Mouse (Mus musculus) layer of hippocampus, postnatal 10 days (tissue): ENCODE measurements at regions not wholly inside any gene's neighbourhood (a gene's known extent, or its start where the extent isn't known, plus 50 kb on each side); places are given as distances from the start of the nearest gene placed in this dataset.

Source experiments
- DNase-seq, 2 experiments: peaks; one replicate each; pipeline ENCODE4 v3.0.0; 2021; ENCODE audit warnings: low spot score in 2 of 2

DNA sequence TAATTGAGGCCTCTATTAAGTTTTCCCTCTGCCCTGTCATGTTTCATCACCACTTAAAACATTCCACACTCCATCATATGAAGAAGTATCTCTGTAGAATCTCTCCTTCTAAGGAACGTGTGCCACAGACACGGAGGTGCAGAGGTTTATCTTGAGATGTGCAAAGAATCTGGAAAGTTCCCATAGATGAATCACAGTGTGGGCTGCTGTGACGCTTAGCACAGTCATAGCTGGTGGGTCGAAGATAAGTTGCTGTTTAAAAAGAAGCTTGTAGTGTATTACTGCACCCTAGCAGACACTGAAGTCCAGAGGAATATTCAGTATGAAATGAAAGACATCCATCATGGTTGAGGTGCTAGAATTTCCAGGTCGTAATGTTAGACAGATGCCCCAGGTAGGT, 179.9 kb upstream of the 4930583I09Rik start:
- DNase-seq, result no peak

DNA sequence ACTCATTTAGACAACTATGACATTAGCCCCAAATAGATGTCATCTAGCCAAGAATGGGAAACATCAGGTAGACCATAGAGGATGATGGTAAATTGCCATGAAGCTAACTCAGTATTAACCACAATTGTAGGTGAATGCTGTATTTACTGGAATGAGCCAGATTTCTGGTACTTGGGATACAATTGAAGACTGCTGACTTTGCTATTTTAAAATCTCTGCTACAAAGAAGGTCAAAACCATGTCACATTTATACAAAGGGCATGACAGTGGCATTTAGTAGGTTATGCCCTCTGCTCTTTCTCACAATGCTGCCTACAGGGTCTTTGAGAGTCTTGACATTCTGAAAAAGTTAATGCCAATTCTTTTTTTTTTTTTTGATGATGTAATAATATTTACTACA, 178.8 kb upstream of the 4930583I09Rik start:
- no peak for DNase-seq

DNA sequence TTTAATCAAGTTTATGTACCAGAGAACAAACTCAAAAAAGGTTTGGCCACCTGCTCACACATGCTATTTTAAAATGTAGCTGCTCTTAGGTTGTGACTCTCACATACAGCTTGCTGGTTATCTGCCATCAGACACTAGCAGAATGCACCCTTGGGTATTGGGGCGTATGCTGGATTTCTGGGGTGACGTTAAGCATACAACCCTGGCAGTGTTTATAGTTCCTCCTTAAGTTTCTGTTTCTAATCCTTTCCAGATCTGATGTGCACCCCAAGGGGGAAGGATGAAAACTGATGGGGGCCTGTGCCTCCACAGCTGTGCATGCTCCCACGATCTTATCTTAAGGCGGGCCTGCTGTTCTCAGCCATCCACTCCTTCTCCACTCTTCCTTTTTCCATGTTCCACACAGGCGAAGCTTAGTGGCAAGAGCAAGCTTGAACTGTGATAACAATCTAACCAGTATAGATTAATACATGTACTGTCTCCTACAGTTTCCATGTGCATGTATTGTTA, 164.8 kb upstream of the 4930583I09Rik start:
- DNase-seq, result no peak

DNA sequence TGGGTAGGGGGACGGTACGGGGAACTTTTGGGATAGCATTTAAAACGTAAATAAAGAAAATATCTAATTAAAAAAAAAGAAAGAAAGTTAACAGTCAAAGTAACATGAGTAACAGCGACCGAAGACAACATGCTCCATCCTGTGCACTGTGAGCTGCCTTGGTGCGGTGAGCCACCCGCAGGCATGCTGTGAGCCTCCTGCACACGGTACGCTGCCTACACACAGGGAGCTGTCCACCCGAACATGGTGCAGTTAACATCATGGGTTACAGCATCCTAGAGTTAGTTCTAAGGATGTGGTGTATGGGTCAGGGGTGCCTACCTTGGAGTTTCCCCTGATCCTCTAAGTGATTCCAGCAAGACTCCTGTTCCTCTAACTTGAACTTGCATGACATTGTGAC, 158.6 kb upstream of the 4930583I09Rik start:
- no peak for DNase-seq

DNA sequence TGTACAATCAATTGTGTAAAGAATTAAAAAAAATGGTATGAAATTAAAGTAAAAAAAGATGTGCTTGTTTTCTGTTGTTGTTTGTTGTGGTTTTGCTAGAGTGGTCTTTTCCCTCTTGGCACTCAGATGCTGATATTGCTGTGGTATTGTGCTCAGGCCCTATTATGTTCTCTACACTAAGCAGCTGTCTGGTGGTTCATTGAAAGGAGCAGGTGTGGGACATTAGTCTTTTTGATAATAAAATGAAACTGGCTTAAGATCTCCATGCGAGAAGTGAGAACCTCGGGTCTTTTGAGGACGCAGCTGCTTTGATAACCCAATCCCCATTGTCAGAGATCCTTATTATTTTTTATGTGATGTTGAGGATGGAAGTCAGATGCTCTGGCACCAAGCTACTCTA, 155.4 kb upstream of the 4930583I09Rik start:
- no peak for DNase-seq

DNA sequence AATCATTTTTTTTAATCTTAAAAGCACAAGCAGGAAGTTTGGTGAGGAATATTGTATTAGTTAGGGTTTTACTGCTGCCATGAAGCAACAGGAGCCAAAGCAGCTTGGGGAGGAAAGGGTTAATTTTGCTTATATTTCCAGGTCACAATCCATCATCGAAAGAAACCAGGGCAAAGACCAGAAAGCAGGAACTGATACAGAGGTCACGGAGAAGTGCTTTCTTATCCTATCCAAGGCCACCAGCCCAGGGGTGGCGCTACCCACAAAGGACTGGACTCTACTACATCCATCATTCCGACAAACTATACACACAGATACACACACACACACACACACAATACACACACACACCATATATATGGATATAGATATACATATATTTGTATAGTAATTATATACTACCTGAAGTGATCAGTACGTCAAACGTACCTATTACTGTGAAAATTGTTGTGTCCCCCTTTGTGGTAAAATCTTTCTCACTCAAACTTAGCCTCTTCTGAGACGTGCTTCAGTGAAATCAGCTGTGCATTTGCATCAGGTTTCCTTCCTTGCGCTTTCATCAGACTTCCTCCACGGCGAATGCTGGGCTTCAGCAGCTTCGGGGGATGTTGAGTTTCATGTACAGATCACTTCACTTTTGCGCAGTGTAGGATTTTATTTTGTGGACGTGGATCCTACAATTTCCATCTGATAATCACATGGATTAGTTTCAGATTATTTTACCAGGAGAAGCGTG, 148.6 kb upstream of the 4930583I09Rik start:
- DNase-seq, result no peak

DNA sequence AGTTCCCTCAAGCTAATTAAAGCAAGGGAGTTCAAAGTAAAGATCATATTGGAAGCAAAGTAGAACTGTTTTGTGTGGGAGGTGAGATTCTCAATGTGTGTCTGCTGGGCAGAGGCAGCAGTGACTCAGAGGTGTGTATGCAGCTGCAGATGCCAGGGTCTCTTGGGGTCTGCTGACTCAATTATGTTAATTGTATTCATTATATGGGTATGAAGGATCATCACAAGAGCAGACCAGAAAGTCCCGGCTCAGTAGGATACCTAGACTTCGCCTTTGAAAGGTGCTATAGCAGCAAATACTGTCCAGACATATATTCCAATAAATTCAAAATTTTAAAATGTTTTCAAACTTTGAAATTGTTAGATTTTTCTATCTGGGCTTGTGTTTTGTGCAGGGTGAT, 147.6 kb upstream of the 4930583I09Rik start:
- no peak for DNase-seq

DNA sequence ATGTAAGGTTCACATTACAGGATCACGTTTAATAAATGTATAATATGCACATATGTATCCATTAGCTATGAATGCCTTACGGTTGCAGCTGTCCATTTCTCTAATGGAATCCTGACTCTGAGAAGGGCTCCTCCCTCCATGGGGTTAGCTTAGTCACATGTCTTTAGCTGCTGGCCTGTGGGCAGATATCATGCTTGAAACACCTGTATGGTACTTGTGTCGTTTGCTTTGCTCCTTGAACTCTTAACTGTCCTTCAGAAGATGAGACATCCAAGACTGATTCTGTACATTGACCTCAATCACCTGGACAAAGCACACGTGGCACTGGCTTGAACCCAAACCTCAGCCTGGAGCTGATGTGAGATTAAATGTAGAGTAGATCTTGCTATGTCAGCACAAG, 128.3 kb upstream of the 4930583I09Rik start:
- DNase-seq, result no peak

DNA sequence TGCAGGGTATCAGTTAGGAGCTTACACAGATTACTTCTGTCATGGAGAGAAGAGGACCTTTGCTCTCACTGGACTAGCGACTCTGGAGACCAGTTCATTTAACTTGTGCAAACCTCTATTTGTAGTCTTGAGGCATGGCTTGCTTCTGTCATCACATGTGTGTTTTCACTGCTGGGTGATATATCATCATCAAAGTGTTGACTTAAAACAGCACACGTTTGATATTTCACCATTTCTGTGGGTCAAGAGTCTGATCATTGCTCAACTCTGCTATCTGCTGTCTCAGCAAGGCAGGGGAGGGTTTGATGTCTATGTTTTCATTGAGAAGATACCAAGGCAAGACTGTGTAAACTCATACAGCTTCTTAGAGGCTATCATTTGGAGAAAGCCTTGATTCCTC, 126.0 kb upstream of the 4930583I09Rik start:
- DNase-seq, result no peak

DNA sequence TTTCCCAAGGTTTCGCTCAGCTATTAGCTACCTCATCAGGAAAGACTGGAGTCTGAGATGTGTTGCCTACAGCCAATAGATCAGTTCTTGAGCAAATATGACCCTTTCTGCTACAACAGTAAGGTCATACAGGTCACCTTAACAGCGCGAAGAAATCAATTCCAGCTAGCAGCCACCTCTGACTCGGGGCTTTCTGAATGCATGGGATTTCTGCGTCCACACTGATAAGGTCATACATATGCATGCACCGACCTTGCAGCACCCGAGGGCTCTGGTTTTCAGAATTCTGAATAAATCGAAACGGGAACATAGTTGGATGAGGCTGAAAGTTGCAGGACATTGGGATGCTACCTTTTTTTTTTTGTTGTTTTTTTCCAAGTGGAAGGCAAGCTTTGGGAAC, 121.6 kb upstream of the 4930583I09Rik start:
- no peak for DNase-seq

DNA sequence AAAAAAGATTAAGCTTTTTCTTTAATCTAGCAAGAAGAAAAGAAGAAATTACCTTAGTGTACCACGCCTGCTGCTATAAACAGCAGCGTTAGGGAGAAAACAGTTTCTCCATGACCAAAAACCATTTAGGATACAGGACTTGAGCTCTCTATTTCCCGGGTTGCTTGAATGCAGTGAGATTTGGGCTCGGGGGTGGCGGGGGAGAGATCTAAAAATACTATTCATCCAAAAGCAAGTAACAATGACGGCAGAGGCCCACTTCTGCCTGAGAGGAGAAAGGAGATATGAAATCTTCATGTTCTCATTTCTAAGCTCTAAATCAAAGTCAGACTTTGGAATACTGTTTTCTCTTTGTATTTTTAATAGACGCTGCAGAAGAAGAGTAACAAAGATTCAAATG, 120.6 kb upstream of the 4930583I09Rik start:
- no peak for DNase-seq

DNA sequence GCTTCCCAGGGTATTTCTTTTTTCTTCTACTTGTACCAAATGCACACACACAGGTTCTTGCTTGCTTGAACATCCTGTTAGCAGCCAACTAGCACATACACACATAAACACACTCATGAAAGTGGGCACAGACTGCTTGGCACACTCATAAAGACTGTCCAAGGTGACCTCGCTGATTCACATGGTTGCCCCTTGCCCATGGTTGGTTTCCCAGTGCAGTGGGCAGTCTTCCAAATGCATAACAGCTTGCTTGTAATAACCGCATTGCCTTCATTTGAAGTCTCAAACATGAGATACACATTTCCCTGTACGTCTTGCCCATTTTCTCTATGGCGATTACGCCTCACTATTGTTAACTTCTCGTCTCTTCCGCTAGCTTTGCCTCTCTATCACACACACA, 117.4 kb upstream of the 4930583I09Rik start:
- DNase-seq, result no peak

DNA sequence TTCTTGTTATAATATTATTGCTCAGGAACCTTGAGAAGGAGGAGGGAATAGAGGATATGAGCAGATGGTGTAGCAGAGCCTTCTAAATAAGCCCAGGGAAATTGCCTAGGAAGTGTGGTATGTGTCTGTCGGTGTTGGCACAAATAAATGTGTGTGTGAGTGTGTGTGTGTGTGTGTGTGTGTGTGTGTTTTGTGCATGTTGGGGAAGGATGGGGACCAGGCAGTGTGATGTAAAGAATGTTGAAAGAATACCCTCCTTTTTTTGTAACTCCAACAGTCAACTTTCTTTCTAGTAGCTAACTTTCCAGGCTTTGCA, 115.7 kb upstream of the 4930583I09Rik start:
- DNase-seq, result no peak

DNA sequence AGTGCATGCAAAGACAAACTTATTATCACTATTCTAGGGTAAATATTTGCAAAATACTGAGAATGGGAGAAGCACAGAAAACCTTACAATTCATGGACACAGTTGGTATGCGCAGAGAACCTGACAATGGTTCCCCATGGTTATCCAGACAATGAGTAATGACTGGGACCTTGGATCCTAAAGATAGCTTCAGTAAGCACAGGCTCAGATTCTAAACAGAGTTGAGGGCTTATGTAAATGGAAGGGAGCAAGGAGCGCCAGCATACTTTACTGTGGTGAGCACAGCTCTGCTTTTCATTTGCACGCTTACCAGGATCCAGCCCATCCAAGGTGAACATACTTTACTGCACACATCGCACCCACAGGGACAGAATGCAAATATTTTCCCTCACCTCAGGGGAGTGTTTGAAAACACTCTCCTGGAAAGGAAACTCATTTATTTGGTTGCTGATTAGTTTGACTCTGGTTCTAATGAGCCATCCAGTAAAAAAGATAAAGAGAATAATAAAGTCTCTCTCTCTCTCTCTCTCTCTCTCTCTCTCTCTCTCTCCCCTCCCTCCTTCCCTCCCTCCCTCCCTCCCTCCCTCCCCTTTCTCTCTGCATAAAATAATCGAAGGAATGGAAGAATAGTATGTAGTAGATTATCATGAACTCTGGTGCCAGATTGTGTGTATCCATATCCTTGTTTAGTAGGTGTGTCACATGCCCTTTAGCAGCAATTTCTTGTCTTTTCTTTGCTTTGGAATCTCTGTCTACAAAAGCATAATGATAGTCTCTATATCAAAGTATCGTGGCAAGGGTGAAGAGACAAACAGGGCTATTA, 115.1 kb upstream of the 4930583I09Rik start:
- DNase-seq, result no peak

DNA sequence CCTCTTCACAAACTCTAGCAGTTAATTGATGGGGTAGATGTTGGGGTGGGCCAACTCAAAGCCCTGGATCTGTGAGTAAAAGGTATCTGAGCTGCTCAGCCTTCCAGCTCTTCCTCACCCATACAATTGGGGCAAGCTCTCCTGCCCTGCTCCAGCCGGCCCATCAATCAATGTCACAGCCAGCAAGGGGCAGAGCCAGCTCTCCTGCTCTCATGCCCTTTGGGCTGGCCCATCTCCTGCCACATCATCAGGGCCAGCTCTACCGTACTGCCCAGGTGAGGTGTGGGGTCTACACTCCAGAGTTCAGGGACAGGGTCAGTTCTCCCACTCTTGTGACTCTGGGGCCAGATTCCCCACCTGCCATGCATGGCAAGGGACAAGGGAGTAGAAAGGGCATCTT, 107.3 kb upstream of the 4930583I09Rik start:
- DNase-seq, result no peak

DNA sequence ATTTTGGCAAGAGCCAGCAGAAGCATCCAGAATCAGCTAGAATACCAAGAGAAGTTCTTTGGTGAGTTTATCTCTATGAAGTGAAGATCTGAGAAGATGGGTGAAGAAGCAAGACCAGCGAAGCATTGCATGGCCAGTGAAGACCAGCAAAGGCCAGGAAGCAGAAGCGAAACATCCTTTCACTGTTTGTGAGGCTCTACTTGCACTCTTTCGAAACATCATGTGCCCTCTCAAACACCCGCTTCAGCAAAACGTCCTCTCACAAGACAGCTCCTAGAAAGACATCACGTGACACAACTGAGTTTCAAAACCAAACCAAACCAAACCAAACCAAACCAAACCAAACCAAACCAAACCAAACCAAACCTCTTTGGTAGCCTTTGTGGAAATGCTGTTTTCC, 105.7 kb upstream of the 4930583I09Rik start:
- no peak for DNase-seq

DNA sequence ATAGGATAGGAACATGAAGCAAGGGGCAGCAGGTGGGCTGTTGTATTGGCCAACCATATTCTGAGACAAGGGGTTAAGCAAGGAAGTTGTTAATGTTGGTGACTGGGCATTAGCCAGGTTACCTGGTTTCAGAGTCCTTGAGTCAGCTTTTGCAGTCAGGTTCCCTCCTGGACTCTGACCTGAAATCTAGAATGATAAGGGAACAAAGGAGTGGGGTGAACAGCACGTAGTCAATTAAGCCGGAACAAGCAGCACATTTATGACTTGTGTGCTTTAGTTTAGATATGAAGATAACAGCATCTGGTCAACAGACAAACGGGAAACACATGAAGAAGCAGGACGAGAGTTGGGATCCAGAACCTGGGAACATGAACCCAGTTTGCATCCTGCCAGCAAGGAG, 99.8 kb upstream of the 4930583I09Rik start:
- DNase-seq, result no peak

DNA sequence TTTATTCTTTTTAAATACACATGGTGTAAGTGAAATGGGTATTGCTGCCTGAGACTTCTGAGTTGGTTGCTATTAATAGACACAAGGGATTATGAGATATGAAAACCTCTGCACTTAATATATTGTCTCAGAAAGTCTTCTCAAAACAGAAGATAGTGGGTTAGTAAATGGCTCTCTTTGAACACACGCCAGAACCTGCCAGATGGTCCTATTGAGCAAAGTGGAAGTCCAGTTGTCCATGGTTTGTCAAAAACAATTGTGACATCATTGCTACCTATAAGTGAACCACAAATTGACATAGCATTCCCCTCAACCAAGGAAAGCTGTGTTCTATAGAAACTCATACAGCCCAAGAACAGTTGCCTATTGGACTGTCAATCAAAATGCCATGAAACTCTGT, 98.5 kb upstream of the 4930583I09Rik start:
- no peak for DNase-seq

DNA sequence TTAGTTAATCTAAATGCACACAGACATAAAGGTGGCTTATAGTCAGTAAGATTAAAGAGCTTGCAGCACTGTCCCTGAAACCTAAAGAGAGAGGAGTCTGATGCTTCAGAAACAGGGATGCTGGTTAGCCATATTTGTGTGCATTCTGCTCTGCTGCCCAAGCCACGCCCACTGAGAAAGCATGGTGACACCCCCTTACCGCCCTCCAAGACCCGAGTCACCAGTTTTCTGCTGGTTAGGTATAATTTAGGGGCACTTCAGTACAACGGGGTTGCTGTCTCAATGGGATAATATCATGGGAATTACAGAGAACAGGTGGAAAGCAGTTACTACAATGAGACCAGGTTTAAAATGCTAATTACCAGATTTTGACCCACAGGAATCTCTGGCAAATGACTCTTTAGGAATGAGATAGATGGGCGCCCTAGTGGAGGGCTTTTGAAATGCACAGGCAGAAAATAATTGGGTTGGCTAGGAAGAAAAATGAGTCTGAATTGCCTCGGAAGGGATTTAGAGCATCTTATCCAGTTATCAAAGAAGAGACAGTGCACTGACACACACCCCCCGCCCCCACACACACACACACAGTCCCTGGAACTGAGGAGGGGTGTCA, 95.1 kb upstream of the 4930583I09Rik start:
- DNase-seq, result no peak

DNA sequence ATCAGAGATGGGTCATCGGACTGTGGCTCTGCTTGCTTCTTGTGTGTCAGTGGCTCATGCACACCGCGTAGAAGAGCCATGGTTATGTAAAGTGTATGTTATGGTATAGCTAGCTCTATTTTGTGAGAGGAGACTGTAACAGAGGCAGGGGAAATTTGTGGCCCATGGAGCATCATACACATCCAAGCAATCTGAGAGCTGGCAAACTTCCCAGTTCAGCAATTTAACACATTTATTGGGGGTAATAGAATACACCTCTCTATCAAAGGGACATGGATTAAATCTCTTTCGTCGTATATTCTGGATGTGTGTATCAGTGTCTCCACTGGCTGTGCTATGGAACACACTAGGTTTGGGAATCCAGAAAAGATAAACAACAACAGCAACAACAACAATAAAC, 87.9 kb upstream of the 4930583I09Rik start:
- DNase-seq, result no peak

DNA sequence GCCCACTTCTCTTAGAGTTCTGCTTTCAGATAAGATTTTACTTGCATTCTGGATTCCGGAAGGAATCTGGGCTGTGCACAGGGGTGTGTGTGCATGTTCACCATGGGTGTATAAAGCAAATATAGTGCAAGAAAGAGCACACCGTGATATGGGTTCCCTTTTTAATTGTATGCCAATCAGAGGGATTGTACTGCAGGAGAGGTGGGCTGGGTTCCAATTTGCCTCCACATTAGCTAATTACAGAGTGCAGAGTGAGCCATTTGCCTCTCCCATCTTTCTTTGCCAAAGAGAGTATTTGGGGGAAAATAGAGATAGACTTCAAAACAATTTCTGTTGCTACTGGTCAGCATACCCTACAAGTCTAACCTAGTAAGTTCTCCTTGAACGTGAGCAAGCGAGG, 86.4 kb upstream of the 4930583I09Rik start:
- no peak for DNase-seq

DNA sequence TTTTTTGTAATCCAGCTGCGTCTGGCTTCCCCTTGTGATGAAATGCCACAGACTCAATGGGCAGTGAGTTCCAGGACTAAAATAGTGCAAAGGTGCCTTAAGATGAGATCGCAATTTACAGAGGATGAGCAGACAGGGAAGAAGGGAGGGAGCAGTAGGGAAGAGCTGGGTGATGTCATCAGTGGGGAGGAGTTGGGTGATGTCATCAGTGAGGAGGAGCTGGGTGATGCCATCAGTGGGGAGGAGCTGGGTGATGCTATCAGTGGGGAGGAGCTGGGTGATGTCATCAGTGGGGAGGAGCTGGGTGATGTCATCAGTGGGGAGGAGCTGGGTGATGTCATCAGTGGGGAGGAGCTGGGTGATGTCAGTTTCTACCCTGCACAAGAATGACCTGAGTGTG, 84.4 kb upstream of the 4930583I09Rik start:
- DNase-seq, result no peak
